Mouse (Mus musculus): ENCODE measurements around the gene Krtap9-3.
"Not testable (repeated sequence)": the region's sequence is repeated elsewhere in the genome, so short reads cannot be mapped to it uniquely, and the experiment has no call there.

The Krtap9-3 gene

GRCm38 (mm10) chr11:99597742-99598141 is at the start of gene Krtap9-3:
TSS of gene Krtap9-3 (minus strand) at chr11:99598105.
- DNase-seq (ENCODE audit: low spot score), result not testable (repeated sequence)

- no peak for DNase-seq (ENCODE audit: low spot score)
Measured at GRCm38 (mm10) chr11:99646444-99646843, 48.5 kb upstream of the Krtap9-3 start.

GRCm38 (mm10) chr11:99644351-99644750 is 46.4 kb upstream of the Krtap9-3 start:
- DNase-seq (ENCODE audit: low spot score), result no peak

- DNase-seq (ENCODE audit: low spot score), result not testable (repeated sequence)
Measured at GRCm38 (mm10) chr11:99643635-99644139, 45.8 kb upstream of the Krtap9-3 start, which contains the start of gene Krtap4-7. TSS of gene Krtap4-7 (minus strand) at chr11:99644089.

- DNase-seq (ENCODE audit: low spot score), result no peak
Measured at GRCm38 (mm10) chr11:99640926-99641325, 43.0 kb upstream of the Krtap9-3 start.

GRCm38 (mm10) chr11:99637086-99637485 is 39.2 kb upstream of the Krtap9-3 start:
- DNase-seq (ENCODE audit: low spot score), result no peak

- DNase-seq (ENCODE audit: low spot score), result no peak
Measured at GRCm38 (mm10) chr11:99634653-99635134, 36.8 kb upstream of the Krtap9-3 start, which contains the start of gene Krtap4-2. TSS of gene Krtap4-2 (minus strand) at chr11:99635084.

GRCm38 (mm10) chr11:99633293-99633692 is 35.4 kb upstream of the Krtap9-3 start:
- no peak for DNase-seq (ENCODE audit: low spot score)

GRCm38 (mm10) chr11:99630890-99631289 is 33.0 kb upstream of the Krtap9-3 start:
- no peak for DNase-seq (ENCODE audit: low spot score)

GRCm38 (mm10) chr11:99628138-99628537 is 30.2 kb upstream of the Krtap9-3 start, which contains the start of gene Krtap4-1:
TSS of gene Krtap4-1 (minus strand) at chr11:99628238.
- no peak for DNase-seq (ENCODE audit: low spot score)

- DNase-seq (ENCODE audit: low spot score), result no peak
Measured at GRCm38 (mm10) chr11:99620335-99620734, 22.4 kb upstream of the Krtap9-3 start, which contains the start of gene Gm11562. TSS of gene Gm11562 (minus strand) at chr11:99620435.

- DNase-seq (ENCODE audit: low spot score), result no peak
Measured at GRCm38 (mm10) chr11:99614796-99615363, 17.0 kb upstream of the Krtap9-3 start, which contains the start of gene Krtap2-4. TSS of gene Krtap2-4 (minus strand) at chr11:99614846.

GRCm38 (mm10) chr11:99610089-99610488 is 12.2 kb upstream of the Krtap9-3 start, which contains the start of gene Gm11937:
TSS of gene Gm11937 (minus strand) at chr11:99610189.
- DNase-seq (ENCODE audit: low spot score), result not testable (repeated sequence)

GRCm38 (mm10) chr11:99609126-99609525 is 11.2 kb upstream of the Krtap9-3 start:
- no peak for DNase-seq (ENCODE audit: low spot score)

GRCm38 (mm10) chr11:99603208-99603607 is 5.3 kb upstream of the Krtap9-3 start, which contains the start of gene Gm11938:
TSS of gene Gm11938 (minus strand) at chr11:99603308.
- DNase-seq (ENCODE audit: low spot score), result not testable (repeated sequence)

GRCm38 (mm10) chr11:99590981-99591380 is 6.9 kb downstream of the Krtap9-3 start, which contains the start of gene Krtap1-3:
TSS of gene Krtap1-3 (minus strand) at chr11:99591339.
- no peak for DNase-seq (ENCODE audit: low spot score)

GRCm38 (mm10) chr11:99585096-99585495 is 12.8 kb downstream of the Krtap9-3 start:
- no peak for DNase-seq (ENCODE audit: low spot score)

- DNase-seq (ENCODE audit: low spot score), result no peak
Measured at GRCm38 (mm10) chr11:99583245-99583704, 14.6 kb downstream of the Krtap9-3 start, which contains the start of gene Krtap1-4. TSS of gene Krtap1-4 (minus strand) at chr11:99583654.

GRCm38 (mm10) chr11:99581564-99581963 is 16.3 kb downstream of the Krtap9-3 start:
- no peak for DNase-seq (ENCODE audit: low spot score)

- no peak for DNase-seq (ENCODE audit: low spot score)
Measured at GRCm38 (mm10) chr11:99581051-99581450, 16.9 kb downstream of the Krtap9-3 start.

GRCm38 (mm10) chr11:99580636-99581035 is 17.3 kb downstream of the Krtap9-3 start, which contains the start of gene Krtap1-5:
TSS of gene Krtap1-5 (minus strand) at chr11:99581016.
- no peak for DNase-seq (ENCODE audit: low spot score)

- DNase-seq (ENCODE audit: low spot score), result peak; percentile 7
Measured at GRCm38 (mm10) chr11:99574106-99574505, 23.8 kb downstream of the Krtap9-3 start.

GRCm38 (mm10) chr11:99573164-99573563 is 24.7 kb downstream of the Krtap9-3 start:
- DNase-seq (ENCODE audit: low spot score), result no peak
